Mouse (Mus musculus) v-Abl transformed pro-B cells (cell line): ENCODE results near the gene Dnah8.

Source experiments
- in situ Hi-C, 2 experiments: fragments of 400-800 bp; cut with MboI; formaldehyde crosslinking; loops; one replicate each; pipeline ENCODE4 v1.15.1; 2025; ENCODE audit not compliant: unreplicated experiment in 2 of 2

The Dnah8 gene

DNA sequence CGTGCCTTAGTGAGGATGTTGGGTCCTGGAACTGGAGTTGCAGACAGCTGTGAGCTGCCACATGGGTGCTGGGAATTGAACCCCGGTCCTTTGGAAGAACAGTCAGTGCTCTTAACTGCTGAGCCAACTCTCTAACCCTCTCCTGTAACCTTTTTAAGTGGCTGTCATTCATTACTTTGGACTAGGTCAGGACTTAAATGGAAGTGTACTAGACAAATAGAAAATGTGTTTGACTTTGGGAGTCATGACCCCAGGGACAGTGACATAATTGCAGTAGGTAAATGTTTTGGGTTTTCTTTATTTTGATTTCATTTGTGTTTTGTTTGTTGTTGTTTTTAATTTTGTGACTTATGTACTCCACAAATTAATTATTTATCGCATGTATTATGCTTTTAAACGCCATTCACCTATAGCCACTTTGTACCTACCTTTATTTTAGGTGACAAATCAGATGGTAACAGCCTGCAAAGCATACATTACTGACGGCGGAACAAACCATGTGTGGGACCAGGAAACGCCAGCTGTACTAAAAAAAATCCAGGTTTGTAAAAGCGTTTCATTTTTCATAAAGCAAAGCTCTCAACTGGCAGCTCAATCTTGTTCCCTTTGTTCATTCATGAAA is 33.5 kb downstream of the Dnah8 start:
- in situ Hi-C loops = no loop called here

DNA sequence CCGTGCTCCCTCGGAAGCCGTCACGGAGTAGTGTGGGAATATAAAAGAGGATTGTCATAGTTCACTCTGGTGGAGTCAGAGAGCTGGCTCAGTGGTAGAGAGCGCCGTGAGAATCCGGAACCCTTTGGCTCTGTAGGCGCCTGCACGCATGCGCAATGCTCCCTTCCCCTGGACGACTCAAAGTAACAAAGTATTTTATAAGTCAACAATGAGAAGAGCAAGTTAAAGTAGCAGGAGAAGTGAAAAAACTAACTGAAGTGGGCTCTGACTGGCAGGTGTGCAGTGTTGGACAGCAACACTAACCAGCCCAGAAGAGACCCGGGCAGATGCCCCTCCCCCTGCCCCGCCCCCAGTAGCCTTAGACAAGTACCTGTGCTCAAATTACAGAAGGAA is 34.0 kb downstream of the Dnah8 start:
- in situ Hi-C loops = no loop called here

- in situ Hi-C loops = no loop called here
These were observed 38.0 kb downstream of the Dnah8 start for GRCm38 (mm10) chr17:30662131-30662530.

- in situ Hi-C loops = no loop called here
These were observed 39.0 kb downstream of the Dnah8 start for GRCm38 (mm10) chr17:30663170-30663569.

GRCm38 (mm10) chr17:30664856-30665255 is 40.7 kb downstream of the Dnah8 start:
- in situ Hi-C loops = no loop called here

DNA sequence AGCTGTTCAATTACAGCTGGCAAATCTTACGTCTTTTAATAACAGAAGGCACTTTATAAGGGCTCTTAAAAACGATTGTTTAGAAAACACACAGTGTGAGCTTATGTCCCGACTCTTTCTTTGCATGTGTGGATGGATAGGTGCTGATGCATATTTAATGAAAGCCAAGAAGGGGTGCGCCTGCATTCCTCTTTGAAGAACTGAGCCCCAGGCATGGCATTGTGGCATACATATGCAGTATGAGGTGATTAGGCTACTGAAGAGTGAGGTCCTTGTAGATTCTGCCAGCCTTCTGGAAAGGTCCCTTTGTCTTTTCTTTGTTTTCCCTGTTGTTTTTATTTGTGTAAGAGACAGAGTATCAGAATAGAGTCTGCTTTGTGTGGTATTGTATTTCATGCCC is 48.4 kb downstream of the Dnah8 start:
- in situ Hi-C loops = no loop called here

DNA sequence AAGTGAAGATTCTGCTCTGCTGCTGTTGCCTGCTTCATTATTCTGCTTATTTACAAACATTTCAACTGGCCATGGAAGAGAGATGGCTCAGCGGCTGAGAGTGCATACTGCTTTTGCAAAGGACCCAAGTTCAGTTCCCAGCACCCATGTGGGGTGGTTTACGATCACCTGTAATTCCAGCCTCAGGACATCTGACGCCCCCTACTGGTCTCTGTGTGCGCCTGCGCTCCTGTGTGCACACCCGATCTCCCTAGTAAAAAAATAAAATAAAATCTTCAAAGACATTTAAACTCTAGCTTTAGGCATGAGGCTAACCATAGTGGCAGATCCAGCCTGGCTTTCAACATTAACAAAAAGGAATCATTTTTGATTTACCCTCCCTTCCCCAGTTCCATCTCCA is 48.9 kb downstream of the Dnah8 start:
- in situ Hi-C loops = no loop called here

GRCm38 (mm10) chr17:30675021-30675740 is 51.0 kb downstream of the Dnah8 start:
- in situ Hi-C loops = no loop called here

DNA sequence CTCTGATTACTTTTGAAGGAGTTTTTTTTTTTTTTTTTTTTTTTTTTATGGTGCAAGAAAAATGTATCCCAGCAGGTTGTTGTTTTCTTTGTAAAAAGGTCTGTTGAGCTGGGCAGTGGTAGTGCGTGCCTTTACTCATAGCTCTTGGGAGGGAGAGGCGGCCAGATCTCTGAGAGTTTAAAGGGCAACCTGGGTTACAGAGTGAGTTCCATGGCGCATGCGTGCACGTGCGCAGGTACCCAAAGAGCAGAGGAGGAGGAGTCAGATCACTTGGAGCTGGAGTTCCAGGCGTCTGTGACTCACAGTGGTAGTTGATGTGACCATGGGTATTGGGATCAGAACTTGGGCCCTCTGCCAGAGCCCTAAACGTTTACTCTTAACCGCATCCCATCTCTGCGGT is 54.4 kb downstream of the Dnah8 start:
- in situ Hi-C loops = no loop called here

GRCm38 (mm10) chr17:30679612-30680011 is 55.5 kb downstream of the Dnah8 start:
- in situ Hi-C loops = loop anchor here (5.0 kb wide), 1 partner anchor 122 kb away; no protein-coding TSS in a partner anchor

DNA sequence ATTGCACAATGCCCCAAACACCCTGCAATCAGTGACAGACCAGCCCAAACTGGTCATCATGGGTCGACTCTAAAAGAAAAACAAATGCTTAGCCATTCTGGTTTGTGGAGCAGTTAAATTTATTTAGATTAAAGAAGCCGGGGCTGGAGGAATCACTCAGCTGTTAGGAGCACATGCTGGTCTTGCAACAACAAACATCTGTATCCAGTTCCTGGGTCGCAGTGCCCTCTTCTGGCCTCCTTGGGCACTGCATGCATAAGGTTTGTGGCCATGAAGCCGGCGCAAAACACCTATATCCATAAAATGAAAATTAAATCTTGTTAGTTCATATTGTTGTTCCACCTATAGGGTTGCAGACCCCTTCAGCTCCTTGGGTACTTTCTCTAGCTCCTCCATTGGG is 57.5 kb downstream of the Dnah8 start:
- in situ Hi-C loops = loop anchor here (5.0 kb wide), 1 partner anchor 124 kb away; no protein-coding TSS in a partner anchor

GRCm38 (mm10) chr17:30690181-30690580 is 66.0 kb downstream of the Dnah8 start:
- in situ Hi-C loops = no loop called here

DNA sequence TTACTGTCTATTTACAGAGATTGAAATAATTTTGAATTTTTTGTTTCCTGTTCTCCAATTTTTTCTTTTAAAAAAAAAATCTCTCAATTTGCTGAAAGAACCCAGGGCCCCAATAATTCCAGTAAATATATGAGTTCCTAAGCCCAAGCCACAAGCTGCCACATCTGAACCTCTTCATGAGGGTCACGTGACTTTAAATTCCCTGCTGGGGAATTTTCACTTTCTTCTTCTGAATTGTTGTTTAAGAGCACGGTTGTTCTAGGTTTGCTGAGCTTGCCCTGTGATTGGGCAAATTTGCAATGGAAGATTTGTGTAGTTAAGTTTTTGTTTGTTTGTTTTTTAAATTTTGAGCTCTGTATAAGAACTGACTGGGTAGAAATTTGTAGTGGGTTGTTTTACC is 67.3 kb downstream of the Dnah8 start:
- in situ Hi-C loops = no loop called here

- in situ Hi-C loops = no loop called here
These were observed 70.1 kb downstream of the Dnah8 start for GRCm38 (mm10) chr17:30694281-30694680.

GRCm38 (mm10) chr17:30714732-30715131 is 90.6 kb downstream of the Dnah8 start:
- in situ Hi-C loops = no loop called here

GRCm38 (mm10) chr17:30718197-30718596 is 94.0 kb downstream of the Dnah8 start:
- in situ Hi-C loops = no loop called here

- in situ Hi-C loops = no loop called here
These were observed 94.9 kb downstream of the Dnah8 start for GRCm38 (mm10) chr17:30719031-30719430.

GRCm38 (mm10) chr17:30727788-30728187 is 103.6 kb downstream of the Dnah8 start:
- in situ Hi-C loops = no loop called here

DNA sequence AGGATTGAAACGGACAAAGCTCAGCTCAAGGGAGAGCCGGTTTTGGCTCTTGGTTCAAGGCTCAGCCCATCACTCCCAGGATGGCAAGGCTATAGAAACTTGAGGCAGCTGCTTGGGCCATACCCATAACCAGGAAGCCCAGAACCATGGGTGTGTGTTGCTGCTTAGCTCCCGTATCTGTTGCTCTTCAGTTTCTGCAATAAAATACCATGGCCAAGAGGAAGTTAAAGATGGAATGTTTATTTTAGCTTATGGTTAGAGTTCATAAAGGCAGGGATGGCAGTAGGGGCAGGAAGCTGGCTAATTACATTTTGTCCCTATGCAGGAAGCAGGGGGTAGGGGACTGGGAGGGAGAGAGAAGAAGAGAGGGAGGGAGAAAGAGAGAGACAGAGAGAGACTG is 108.6 kb downstream of the Dnah8 start:
- in situ Hi-C loops = no loop called here

GRCm38 (mm10) chr17:30734770-30735169 is 110.6 kb downstream of the Dnah8 start:
- in situ Hi-C loops = no loop called here

DNA sequence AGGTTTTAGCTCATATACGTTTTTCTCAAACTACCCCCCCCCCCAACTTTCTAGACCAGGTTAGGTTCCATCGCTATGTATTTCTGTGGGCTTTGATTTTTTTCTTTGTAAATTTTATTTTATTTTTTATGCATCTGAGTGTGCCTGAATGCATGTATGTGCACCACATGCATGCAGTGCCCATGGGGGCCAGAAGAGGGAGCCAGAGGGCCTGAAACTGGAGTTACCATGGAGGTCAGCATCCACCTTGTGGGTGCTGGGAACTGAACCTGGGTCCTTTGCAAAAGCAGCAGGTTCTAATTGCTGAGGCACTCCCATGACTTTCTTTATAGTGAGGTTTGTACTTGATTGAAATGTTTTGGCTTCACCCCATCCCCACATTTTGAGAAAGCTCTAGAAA is 111.3 kb downstream of the Dnah8 start:
- in situ Hi-C loops = no loop called here

DNA sequence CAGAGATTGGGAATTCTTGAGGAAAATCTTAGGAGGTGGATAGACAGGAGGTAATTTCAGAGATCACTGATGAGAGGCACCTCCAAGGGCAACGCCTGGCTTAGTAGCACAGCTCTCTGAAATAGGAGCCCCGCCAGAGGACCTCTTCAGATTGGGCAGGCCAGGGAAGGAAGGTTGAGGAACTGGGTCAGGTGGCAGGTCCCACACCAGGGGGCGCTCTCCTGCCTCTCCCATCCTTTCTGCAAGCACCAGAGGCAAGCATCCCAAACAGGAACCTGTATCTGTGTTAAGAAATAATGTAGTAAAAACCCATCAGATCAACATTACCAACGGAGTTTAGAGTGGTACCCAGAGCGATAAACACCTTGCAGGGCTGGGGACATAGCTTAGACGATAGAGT is 113.6 kb downstream of the Dnah8 start:
- in situ Hi-C loops = no loop called here
